Mouse (Mus musculus) intestine, embryonic 14.5 days (tissue): ENCODE data around the gene Atp2a2. TPM values are rescaled to one million over a fixed set of nuclear protein-coding genes. Genes with fewer than 3 reads are reported as not detected.

Experiments
- ATAC-seq: fragments of 200-750 bp; cut with Nextera tagmentation; replicated peaks from 2 replicates; pipeline ENCODE4 v1.8.0; 2017; ENCODE audit warnings: low read depth, moderate number of reproducible peaks, moderate TSS enrichment, moderate library complexity; ENCODE audit not compliant: low FRiP score, low TSS enrichment
- DNase-seq: peaks from one replicate; pipeline ENCODE4 v3.0.0-alpha.2; 2018; ENCODE audit warnings: low spot score
- H3K27ac ChIP-seq: fragments of 300-500 bp; sonication (generic); 2 replicates; pipeline ENCODE4 v1.5.1; 2014; ENCODE audit warnings: low read depth, mild to moderate bottlenecking, control low read depth
- H3K27me3 ChIP-seq: fragments of 300-500 bp; sonication (generic); replicated peaks from 2 replicates; pipeline ENCODE4 v1.6.1; 2014; ENCODE audit warnings: low read length, control low read depth; ENCODE audit not compliant: control insufficient read depth, insufficient read depth
- H3K36me3 ChIP-seq: fragments of 300-500 bp; sonication (generic); 2 replicates; pipeline ENCODE4 v1.6.1; 2014; ENCODE audit warnings: low read length, control low read depth; ENCODE audit not compliant: control insufficient read depth, insufficient read depth
- H3K4me1 ChIP-seq: fragments of 300-500 bp; sonication (generic); replicated peaks from 2 replicates; pipeline ENCODE4 v1.6.1; 2014; ENCODE audit warnings: low read length, control low read depth, mixed read lengths; ENCODE audit not compliant: control insufficient read depth, insufficient read depth
- H3K4me2 ChIP-seq: fragments of 300-500 bp; sonication (generic); 2 replicates; pipeline ENCODE4 v1.6.1; 2014; ENCODE audit warnings: low read length
- H3K4me3 ChIP-seq: fragments of 300-500 bp; sonication (generic); 2 replicates; pipeline ENCODE4 v1.5.1; 2014; ENCODE audit warnings: low read depth, low read length, control low read depth, mixed read lengths
- H3K9ac ChIP-seq: fragments of 300-500 bp; sonication (generic); 2 replicates; pipeline ENCODE4 v1.6.1; 2014; ENCODE audit warnings: mild to moderate bottlenecking, low read length
- H3K9me3 ChIP-seq: fragments of 300-500 bp; sonication (generic); 2 replicates; pipeline ENCODE4 v1.6.1; 2016; ENCODE audit warnings: low read length, control low read depth; ENCODE audit not compliant: control insufficient read depth
- WGBS: fragments of 180-500 bp; shearing (Covaris S2); extraction: QIAGEN DNeasy Blood & Tissue Kit; methylation state at CpG from one replicate; pipeline ENCODE4 v1.1.7; 2014; 5-methylcytosine and 5-hydroxymethylcytosine counted together
- polyA plus RNA-seq: library from polyadenylated mRNA; unstranded; fragments of >200 nt; fragmentation: Nextera tagmentation; extraction: Ambion mirVana; gene quantifications from 2 replicates; pipeline ENCODE4 v1.2.1, GENCODE M21; 2014

Gene Atp2a2
- polyA plus RNA-seq, 1 experiment from 2014 or later, result 43.4 TPM

GRCm38 (mm10) chr5:122537654-122538053 is 35.6 kb upstream of the Atp2a2 start:
- no peaks in the 10 kb centered on the region for H3K4me1 ChIP-seq
- H3K27me3 ChIP-seq, result no peaks in the 10 kb centered on the region
- H3K9ac ChIP-seq, result no peak overlapping the region
- H3K9me3 ChIP-seq, result no peaks in the 10 kb centered on the region
- H3K36me3 ChIP-seq, result peaks cover 3% of the 10 kb centered on the region; the same call in 1 of the 2 replicates
- no peak overlapping the region for H3K27ac ChIP-seq
- no peak overlapping the region for H3K4me3 ChIP-seq
- WGBS, result 97% methylated on average over 5 of the region's 5 CpGs
- no peak overlapping the region for H3K4me2 ChIP-seq
- DNase-seq, result no peak
- no peak for ATAC-seq

- no peaks in the 10 kb centered on the region for H3K9me3 ChIP-seq
- H3K36me3 ChIP-seq, result no peaks in the 10 kb centered on the region
- no peak for DNase-seq
- no peak overlapping the region for H3K4me3 ChIP-seq
- peaks cover 17% of the 10 kb centered on the region for H3K4me1 ChIP-seq
- H3K9ac ChIP-seq, result no peak overlapping the region
- 88% methylated on average over 8 of the region's 8 CpGs for WGBS
- no peak for ATAC-seq
- no peaks in the 10 kb centered on the region for H3K27me3 ChIP-seq
- no peak overlapping the region for H3K27ac ChIP-seq
- H3K4me2 ChIP-seq, result no peak overlapping the region
Measured at GRCm38 (mm10) chr5:122533884-122534283, 31.9 kb upstream of the Atp2a2 start.

- Histone ChIP-seq H3K4me3 (no peak overlapping the region), H3K9ac (no peak overlapping the region), H3K4me2 (no peak overlapping the region), H3K4me1 (peaks cover 46% of the 10 kb centered on the region), H3K27ac (peak overlapping the region; percentile 35; the same call in 1 of the 2 replicates), H3K36me3 (no peaks in the 10 kb centered on the region), H3K9me3 (no peaks in the 10 kb centered on the region), H3K27me3 (no peaks in the 10 kb centered on the region)
- ATAC-seq, result 0 out of 2 replicates have a peak, but pooled peaks have one; percentile 53
- 56% methylated on average over 9 of the region's 9 CpGs for WGBS
- no peak for DNase-seq
Measured at GRCm38 (mm10) chr5:122529913-122530604, 28.0 kb upstream of the Atp2a2 start.

- ATAC-seq, result no peak
- 38% methylated on average over 3 of the region's 3 CpGs for WGBS
- H3K4me2 ChIP-seq, result no peak overlapping the region
Measured at GRCm38 (mm10) chr5:122529316-122529715, 27.3 kb upstream of the Atp2a2 start.

GRCm38 (mm10) chr5:122528591-122528990 is 26.6 kb upstream of the Atp2a2 start:
- ATAC-seq (no peak), DNase-seq (no peak)
- no peak overlapping the region for H3K9ac ChIP-seq
- no peaks in the 10 kb centered on the region for H3K36me3 ChIP-seq
- no peaks in the 10 kb centered on the region for H3K27me3 ChIP-seq
- peak overlapping the region; percentile 1; the same call in 1 of the 2 replicates for H3K27ac ChIP-seq
- H3K4me1 ChIP-seq, result peaks cover 52% of the 10 kb centered on the region
- H3K4me3 ChIP-seq, result no peak overlapping the region
- no peak overlapping the region for H3K4me2 ChIP-seq
- no peaks in the 10 kb centered on the region for H3K9me3 ChIP-seq
- whole genome bisulfite sequencing, result 72% methylated on average over 3 of the region's 3 CpGs

More at GRCm38 (mm10) chr5:122529316-122529715, 27.3 kb upstream of the Atp2a2 start:
- Histone ChIP-seq H3K9me3 (no peaks in the 10 kb centered on the region), H3K27me3 (no peaks in the 10 kb centered on the region), H3K27ac (peak overlapping the region; percentile 35; the same call in 1 of the 2 replicates), H3K36me3 (no peaks in the 10 kb centered on the region), H3K9ac (no peak overlapping the region), H3K4me3 (no peak overlapping the region), H3K4me1 (peaks cover 52% of the 10 kb centered on the region)
- DNase-seq, result no peak

- Histone ChIP-seq H3K27me3 (no peaks in the 10 kb centered on the region), H3K4me2 (no peak overlapping the region), H3K27ac (peak overlapping the region; percentile 28; the same call in 1 of the 2 replicates), H3K4me3 (no peak overlapping the region), H3K9ac (no peak overlapping the region), H3K4me1 (peaks cover 52% of the 10 kb centered on the region), H3K36me3 (no peaks in the 10 kb centered on the region), H3K9me3 (no peaks in the 10 kb centered on the region)
- no peak for ATAC-seq
- WGBS, result 51% methylated on average over 11 of the region's 11 CpGs
- DNase-seq, result no peak
Measured at GRCm38 (mm10) chr5:122527761-122528160, 25.7 kb upstream of the Atp2a2 start.

GRCm38 (mm10) chr5:122526878-122527730 is 25.1 kb upstream of the Atp2a2 start:
- Histone ChIP-seq H3K27ac (no peak overlapping the region; the same call in 1 of the 2 replicates), H3K4me1 (peaks cover 52% of the 10 kb centered on the region), H3K4me3 (no peak overlapping the region), H3K9ac (no peak overlapping the region), H3K4me2 (no peak overlapping the region; the same call in 1 of the 2 replicates), H3K9me3 (no peaks in the 10 kb centered on the region), H3K36me3 (no peaks in the 10 kb centered on the region), H3K27me3 (no peaks in the 10 kb centered on the region)
- peak; percentile 54 for ATAC-seq
- DNase-seq, result peak; percentile 51
- WGBS, result 63% methylated on average over 15 of the region's 15 CpGs

- Histone ChIP-seq H3K27ac (no peak overlapping the region), H3K9me3 (no peaks in the 10 kb centered on the region), H3K4me2 (no peak overlapping the region), H3K9ac (no peak overlapping the region), H3K36me3 (no peaks in the 10 kb centered on the region), H3K4me3 (no peak overlapping the region), H3K4me1 (peaks cover 52% of the 10 kb centered on the region), H3K27me3 (no peaks in the 10 kb centered on the region)
- no peak for DNase-seq
- ATAC-seq, result no peak
- WGBS, result 87% methylated on average over 9 of the region's 9 CpGs
Measured at GRCm38 (mm10) chr5:122526405-122526804, 24.4 kb upstream of the Atp2a2 start.
